Mouse (Mus musculus) left cerebral cortex, postnatal 25 days (tissue): ENCODE data around the gene Atp2a2. TPM values are rescaled to one million over a fixed set of nuclear protein-coding genes. Genes with fewer than 3 reads are reported as not detected.
A peak's percentile ranks its signal among the peaks of the same experiment; 100 is the strongest.

ENCODE experiments used
- DNase-seq, 2 experiments: peaks; one replicate each; pipeline ENCODE4 v3.0.0; 2022; ENCODE audit warnings: low spot score in 2 of 2, mixed read lengths in 1 of 2
- intact Hi-C: fragments of 180-260 bp; cut with DNase I; formaldehyde crosslinking; loops from one replicate; pipeline ENCODE4 v1.15.1; 2025
- total RNA-seq, 2 experiments: library from RNA; stranded (reverse); gene quantifications; 2 replicates each; pipeline ENCODE4 v1.2.3; 2021

Gene Atp2a2
- 100 to 1,000 TPM; 748 to 749 TPM for total RNA-seq

- intact Hi-C loops = loop anchor here (1.0 to 5.0 kb wide), 7 partner anchors 45 to 275 kb away; partner anchors contain the start of genes Camkk2 and Ift81
- DNase-seq = peak; percentile 94 to 96
Measured at GRCm38 (mm10) chr5:122502077-122502941, at the start of gene Atp2a2. Gene Atp2a2, minus strand, starts transcription at chr5:122502225.

- intact Hi-C loops = no loop called here
- no peak for DNase-seq
Measured at GRCm38 (mm10) chr5:122550460-122550859, 48.4 kb upstream of the Atp2a2 start.

- intact Hi-C loops = loop anchor here (5.0 kb wide), 2 partner anchors 64 to 79 kb away; partner anchors contain the start of gene Ift81
- DNase-seq = no peak
Measured at GRCm38 (mm10) chr5:122548671-122549070, 46.6 kb upstream of the Atp2a2 start.

GRCm38 (mm10) chr5:122547810-122548209 is 45.8 kb upstream of the Atp2a2 start:
- DNase-seq = no peak
- intact Hi-C loops = loop anchor here (1.0 to 5.0 kb wide), 3 partner anchors 46 to 79 kb away; partner anchors contain the start of genes Atp2a2 and Ift81

- intact Hi-C loops = loop anchor here (1.0 to 5.0 kb wide), 3 partner anchors 45 to 80 kb away; partner anchors contain the start of genes Atp2a2 and Ift81
- DNase-seq = peak in 1 of 2 experiments; percentile 77
Measured at GRCm38 (mm10) chr5:122547251-122547714, 45.3 kb upstream of the Atp2a2 start.

GRCm38 (mm10) chr5:122543392-122543791 is 41.4 kb upstream of the Atp2a2 start:
- intact Hi-C loops = no loop called here
- DNase-seq = no peak

GRCm38 (mm10) chr5:122541871-122542270 is 39.8 kb upstream of the Atp2a2 start:
- intact Hi-C loops = no loop called here
- DNase-seq = no peak

GRCm38 (mm10) chr5:122538077-122538476 is 36.1 kb upstream of the Atp2a2 start:
- intact Hi-C loops = no loop called here
- no peak for DNase-seq

GRCm38 (mm10) chr5:122537654-122538053 is 35.6 kb upstream of the Atp2a2 start:
- DNase-seq = no peak
- intact Hi-C loops = no loop called here

GRCm38 (mm10) chr5:122533884-122534283 is 31.9 kb upstream of the Atp2a2 start:
- intact Hi-C loops = no loop called here
- DNase-seq = no peak

- intact Hi-C loops = no loop called here
- no peak for DNase-seq
Measured at GRCm38 (mm10) chr5:122529913-122530604, 28.0 kb upstream of the Atp2a2 start.

- intact Hi-C loops = no loop called here
- DNase-seq = peak in 1 of 2 experiments; percentile 76
Measured at GRCm38 (mm10) chr5:122529316-122529715, 27.3 kb upstream of the Atp2a2 start.

GRCm38 (mm10) chr5:122528591-122528990 is 26.6 kb upstream of the Atp2a2 start:
- intact Hi-C loops = no loop called here

GRCm38 (mm10) chr5:122527761-122528160 is 25.7 kb upstream of the Atp2a2 start:
- intact Hi-C loops = no loop called here
- DNase-seq = no peak

More at GRCm38 (mm10) chr5:122528591-122528990, 26.6 kb upstream of the Atp2a2 start:
- no peak for DNase-seq

GRCm38 (mm10) chr5:122526878-122527730 is 25.1 kb upstream of the Atp2a2 start:
- DNase-seq = no peak
- intact Hi-C loops = no loop called here

- peak in 1 of 2 experiments; percentile 62 for DNase-seq
- intact Hi-C loops = no loop called here
Measured at GRCm38 (mm10) chr5:122526405-122526804, 24.4 kb upstream of the Atp2a2 start.

- DNase-seq = peak in 1 of 2 experiments; percentile 67
- intact Hi-C loops = no loop called here
Measured at GRCm38 (mm10) chr5:122525238-122525931, 23.4 kb upstream of the Atp2a2 start.

GRCm38 (mm10) chr5:122524854-122525237 is 22.8 kb upstream of the Atp2a2 start:
- DNase-seq = no peak
- intact Hi-C loops = no loop called here

- no peak for DNase-seq
- intact Hi-C loops = no loop called here
Measured at GRCm38 (mm10) chr5:122524244-122524643, 22.2 kb upstream of the Atp2a2 start.
